Mouse (Mus musculus): ENCODE data around the gene Shisal1. TPM values are rescaled to one million over a fixed set of nuclear protein-coding genes. Genes with fewer than 3 reads are reported as not detected.

Gene Shisal1
- polyA plus RNA-seq, 1 experiment from 2014 or later, result 0.05 TPM

DNA sequence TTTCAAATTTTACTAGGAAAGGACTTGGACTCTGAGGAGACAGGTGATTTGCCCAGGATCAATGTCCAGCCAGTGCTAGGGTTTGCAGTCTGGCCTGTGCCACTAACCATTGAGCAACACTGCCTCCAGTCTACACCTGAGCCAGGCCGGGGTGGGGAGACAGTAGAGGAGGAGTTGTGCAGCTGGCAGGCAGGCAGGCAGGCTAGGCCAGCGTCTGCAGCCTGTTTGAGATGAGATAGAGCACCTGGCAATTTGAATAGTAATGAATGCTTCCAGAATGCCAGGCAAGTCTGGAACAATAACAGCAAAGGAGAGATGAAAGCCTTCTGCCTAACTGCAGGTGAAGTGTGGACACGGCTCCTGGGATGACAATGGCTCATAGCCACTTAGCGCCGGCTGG lies 54.1 kb downstream of the Shisal1 start:
- no peak overlapping the region for H3K4me2 ChIP-seq (ENCODE audit: low read depth, low read length)
- 66% methylated on average over 5 of the region's 5 CpGs for WGBS (ENCODE audit: insufficient replicate concordance)
- no peaks in the 10 kb centered on the region for H3K27me3 ChIP-seq (ENCODE audit: insufficient read depth, low read length)
- no peak for ATAC-seq
- peaks cover 3% of the 10 kb centered on the region; the same call in 1 of the 2 replicates for H3K4me1 ChIP-seq (ENCODE audit: insufficient read depth)
- no peaks in the 10 kb centered on the region for H3K36me3 ChIP-seq (replicated peaks; ENCODE audit: insufficient read depth, low read length)
- no peak for DNase-seq
- H3K4me3 ChIP-seq (ENCODE audit: low read depth, low read length), result no peak overlapping the region
- H3K27ac ChIP-seq (ENCODE audit: low read depth), result no peak overlapping the region
- H3K9me3 ChIP-seq (ENCODE audit: low read length), result no peaks in the 10 kb centered on the region
- no peak overlapping the region for H3K9ac ChIP-seq (replicated peaks)
- TF ChIP-seq EP300 (IDR thresholded peaks at IDR 0.05; ENCODE audit: low read depth) (no peak), CTCF (IDR thresholded peaks at IDR 0.05; ENCODE audit: low read depth) (no peak)

GRCm38 (mm10) chr15:84392131-84392530 lies 54.8 kb downstream of the Shisal1 start:
- DNase-seq, result no peak
- no peak overlapping the region for H3K27ac ChIP-seq (ENCODE audit: low read depth)
- no peak overlapping the region for H3K4me2 ChIP-seq (ENCODE audit: low read depth, low read length)
- no peaks in the 10 kb centered on the region for H3K27me3 ChIP-seq (ENCODE audit: insufficient read depth, low read length)
- H3K9me3 ChIP-seq (ENCODE audit: low read length), result no peaks in the 10 kb centered on the region; the same call in 1 of the 2 replicates
- no peak overlapping the region for H3K9ac ChIP-seq (replicated peaks)
- WGBS (ENCODE audit: insufficient replicate concordance), result 77% methylated on average over 4 of the region's 4 CpGs
- no peaks in the 10 kb centered on the region for H3K36me3 ChIP-seq (replicated peaks; ENCODE audit: insufficient read depth, low read length)
- H3K4me3 ChIP-seq (ENCODE audit: low read depth, low read length), result no peak overlapping the region
- TF ChIP-seq EP300 (IDR thresholded peaks at IDR 0.05; ENCODE audit: low read depth), result no peak
- no peak for TF ChIP-seq CTCF (IDR thresholded peaks at IDR 0.05; ENCODE audit: low read depth)
- no peak for ATAC-seq
- H3K4me1 ChIP-seq (ENCODE audit: insufficient read depth), result peaks cover 3% of the 10 kb centered on the region; the same call in 1 of the 2 replicates

DNA sequence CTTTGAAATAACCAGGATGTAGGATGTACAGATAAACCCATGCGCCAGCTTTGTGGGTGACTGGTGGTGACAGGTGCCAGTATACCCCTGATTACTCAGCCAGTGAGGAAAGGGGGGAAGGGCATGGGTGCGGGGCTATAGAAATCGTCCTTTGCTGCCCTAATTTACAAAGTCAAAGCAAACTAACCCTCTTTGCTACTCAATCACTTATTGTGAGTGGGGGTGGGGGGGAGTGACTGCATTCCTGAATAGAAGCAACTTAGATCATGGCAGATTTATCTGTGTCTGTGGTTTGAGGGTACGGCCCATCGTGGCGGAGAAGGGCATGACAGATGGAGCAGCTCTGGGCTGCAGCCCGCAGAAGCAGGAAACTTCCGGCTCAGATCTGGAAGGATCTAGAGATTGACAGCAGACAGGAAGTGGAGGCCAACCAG lies 58.2 kb downstream of the Shisal1 start:
- Histone ChIP-seq H3K36me3 (replicated peaks; ENCODE audit: insufficient read depth, low read length) (no peaks in the 10 kb centered on the region), H3K4me3 (ENCODE audit: low read depth, low read length) (no peak overlapping the region), H3K27me3 (ENCODE audit: insufficient read depth, low read length) (no peaks in the 10 kb centered on the region), H3K9me3 (ENCODE audit: low read length) (no peaks in the 10 kb centered on the region; the same call in 1 of the 2 replicates), H3K4me1 (ENCODE audit: insufficient read depth) (no peaks in the 10 kb centered on the region), H3K27ac (ENCODE audit: low read depth) (no peak overlapping the region), H3K9ac (replicated peaks) (no peak overlapping the region), H3K4me2 (ENCODE audit: low read depth, low read length) (no peak overlapping the region)
- no peak for TF ChIP-seq CTCF (IDR thresholded peaks at IDR 0.05; ENCODE audit: low read depth)
- no peak for TF ChIP-seq EP300 (IDR thresholded peaks at IDR 0.05; ENCODE audit: low read depth)
- DNase-seq (no peak), ATAC-seq (no peak)
- 37% methylated on average over 8 of the region's 8 CpGs for WGBS (ENCODE audit: insufficient replicate concordance)

DNA sequence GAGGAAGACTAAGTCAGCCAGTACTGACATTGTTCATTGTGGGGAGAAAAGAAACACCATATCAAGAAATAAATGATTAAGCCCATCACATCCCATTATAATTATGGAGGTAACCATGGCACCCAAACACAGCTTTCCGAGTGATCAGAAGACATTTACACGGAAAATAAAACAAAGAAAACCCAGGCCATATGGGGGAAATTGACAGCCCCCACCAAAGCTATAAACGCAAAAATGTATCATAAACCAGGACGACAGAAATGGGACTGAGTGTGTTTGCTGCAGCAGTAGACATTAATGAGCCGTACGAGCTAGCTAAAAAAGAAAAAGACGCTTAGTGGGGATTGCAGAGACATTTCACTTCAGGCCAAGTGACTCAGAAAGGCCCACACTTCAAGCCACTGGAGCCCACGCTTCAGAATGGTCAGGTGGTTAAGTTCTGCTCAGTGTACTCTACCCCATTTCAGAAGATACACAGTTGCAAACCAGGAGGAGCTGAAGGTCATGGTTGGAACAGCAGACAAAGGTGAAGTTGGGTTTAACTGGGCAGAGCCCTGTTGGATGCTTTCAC lies 60.8 kb downstream of the Shisal1 start:
- Histone ChIP-seq H3K4me1 (ENCODE audit: insufficient read depth) (no peaks in the 10 kb centered on the region), H3K4me2 (ENCODE audit: low read depth, low read length) (no peak overlapping the region), H3K27me3 (ENCODE audit: insufficient read depth, low read length) (no peaks in the 10 kb centered on the region), H3K27ac (ENCODE audit: low read depth) (no peak overlapping the region), H3K9me3 (ENCODE audit: low read length) (no peaks in the 10 kb centered on the region; the same call in 1 of the 2 replicates), H3K36me3 (replicated peaks; ENCODE audit: insufficient read depth, low read length) (no peaks in the 10 kb centered on the region), H3K9ac (replicated peaks) (no peak overlapping the region), H3K4me3 (ENCODE audit: low read depth, low read length) (no peak overlapping the region)
- WGBS (ENCODE audit: insufficient replicate concordance), result 75% methylated on average over 8 of the region's 8 CpGs
- ATAC-seq (no peak), DNase-seq (no peak)
- TF ChIP-seq EP300 (IDR thresholded peaks at IDR 0.05; ENCODE audit: low read depth) (no peak), CTCF (IDR thresholded peaks at IDR 0.05; ENCODE audit: low read depth) (no peak)

DNA sequence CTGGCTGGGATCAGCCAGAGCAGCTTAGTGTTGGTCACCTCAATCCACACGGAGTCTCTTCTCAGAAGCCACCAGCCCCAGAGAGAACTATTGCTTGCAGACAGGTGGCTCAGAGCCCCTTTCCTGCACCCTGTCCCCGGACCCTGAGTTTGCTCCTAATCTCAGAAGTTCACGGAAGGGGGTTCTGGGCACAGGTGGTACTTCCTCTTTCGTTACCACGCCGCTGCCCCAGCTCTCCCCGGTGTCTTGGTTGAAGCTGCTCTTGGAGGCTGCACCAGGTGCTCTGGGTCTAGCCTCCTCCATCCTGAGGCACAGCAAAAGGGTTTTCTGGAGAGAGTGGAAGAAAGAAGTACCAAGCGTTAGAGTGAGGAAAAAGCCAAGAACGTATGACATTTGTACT lies 62.8 kb downstream of the Shisal1 start:
- Histone ChIP-seq H3K36me3 (replicated peaks; ENCODE audit: insufficient read depth, low read length) (no peaks in the 10 kb centered on the region), H3K4me1 (ENCODE audit: insufficient read depth) (no peaks in the 10 kb centered on the region), H3K9me3 (ENCODE audit: low read length) (no peaks in the 10 kb centered on the region; the same call in 1 of the 2 replicates), H3K9ac (replicated peaks) (no peak overlapping the region), H3K4me3 (ENCODE audit: low read depth, low read length) (no peak overlapping the region), H3K4me2 (ENCODE audit: low read depth, low read length) (no peak overlapping the region), H3K27ac (ENCODE audit: low read depth) (no peak overlapping the region), H3K27me3 (ENCODE audit: insufficient read depth, low read length) (no peaks in the 10 kb centered on the region)
- 50% methylated on average over 9 of the region's 9 CpGs for WGBS (ENCODE audit: insufficient replicate concordance)
- TF ChIP-seq EP300 (IDR thresholded peaks at IDR 0.05; ENCODE audit: low read depth) (no peak), CTCF (IDR thresholded peaks at IDR 0.05; ENCODE audit: low read depth) (no peak)
- ATAC-seq (no peak), DNase-seq (no peak)

DNA sequence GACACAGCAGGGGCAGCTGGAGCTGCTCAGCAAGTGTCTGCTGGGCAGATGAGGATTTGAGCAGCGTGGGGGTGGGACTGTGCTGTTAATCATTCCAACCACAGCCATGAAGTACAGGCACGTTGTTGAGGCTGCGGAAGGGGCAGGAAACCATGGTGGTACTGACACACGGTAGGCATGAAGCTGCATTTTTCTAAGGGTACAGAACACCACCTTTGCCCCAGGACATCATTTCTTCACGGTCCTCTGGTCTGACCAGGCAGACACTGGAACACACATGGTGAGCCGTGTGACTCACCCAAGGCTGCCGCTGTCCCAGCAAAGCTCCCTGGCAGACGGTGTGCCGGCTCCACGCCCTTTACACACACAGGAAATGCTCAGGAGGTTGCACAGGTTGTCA lies 66.7 kb downstream of the Shisal1 start:
- no peaks in the 10 kb centered on the region for H3K4me1 ChIP-seq (ENCODE audit: insufficient read depth)
- no peak overlapping the region for H3K4me3 ChIP-seq (ENCODE audit: low read depth, low read length)
- DNase-seq, result no peak
- no peaks in the 10 kb centered on the region for H3K36me3 ChIP-seq (replicated peaks; ENCODE audit: insufficient read depth, low read length)
- H3K27ac ChIP-seq (ENCODE audit: low read depth), result no peak overlapping the region
- ATAC-seq, result peak; percentile 19; the same call in 1 of the 2 replicates
- H3K9ac ChIP-seq (replicated peaks), result no peak overlapping the region
- TF ChIP-seq CTCF (IDR thresholded peaks at IDR 0.05; ENCODE audit: low read depth) (no peak), EP300 (IDR thresholded peaks at IDR 0.05; ENCODE audit: low read depth) (no peak)
- H3K27me3 ChIP-seq (ENCODE audit: insufficient read depth, low read length), result no peaks in the 10 kb centered on the region
- H3K9me3 ChIP-seq (ENCODE audit: low read length), result no peaks in the 10 kb centered on the region; the same call in 1 of the 2 replicates
- WGBS (ENCODE audit: insufficient replicate concordance), result 33% methylated on average over 10 of the region's 10 CpGs
- H3K4me2 ChIP-seq (ENCODE audit: low read depth, low read length), result no peak overlapping the region
